Mouse (Mus musculus): ENCODE measurements around the gene Rhbdl2. TPM values are rescaled to one million over a fixed set of nuclear protein-coding genes. Genes with fewer than 3 reads are reported as not detected.
A peak's percentile ranks its signal among the peaks of the same experiment; 100 is the strongest.

Gene Rhbdl2
- total RNA-seq (2021): 1.7 and 2.0 TPM in 2 replicates
- long read RNA-seq, experiment 1, partial matches to known transcripts: 0 of 4 reads
- long read RNA-seq, experiment 1, other reads (novel, unspliced or antisense): 1 of 4 reads
- long read RNA-seq, experiment 2, partial matches to known transcripts: 1 of 1 reads
- long read RNA-seq, experiment 2, other reads (novel, unspliced or antisense): 0 of 1 reads

DNA sequence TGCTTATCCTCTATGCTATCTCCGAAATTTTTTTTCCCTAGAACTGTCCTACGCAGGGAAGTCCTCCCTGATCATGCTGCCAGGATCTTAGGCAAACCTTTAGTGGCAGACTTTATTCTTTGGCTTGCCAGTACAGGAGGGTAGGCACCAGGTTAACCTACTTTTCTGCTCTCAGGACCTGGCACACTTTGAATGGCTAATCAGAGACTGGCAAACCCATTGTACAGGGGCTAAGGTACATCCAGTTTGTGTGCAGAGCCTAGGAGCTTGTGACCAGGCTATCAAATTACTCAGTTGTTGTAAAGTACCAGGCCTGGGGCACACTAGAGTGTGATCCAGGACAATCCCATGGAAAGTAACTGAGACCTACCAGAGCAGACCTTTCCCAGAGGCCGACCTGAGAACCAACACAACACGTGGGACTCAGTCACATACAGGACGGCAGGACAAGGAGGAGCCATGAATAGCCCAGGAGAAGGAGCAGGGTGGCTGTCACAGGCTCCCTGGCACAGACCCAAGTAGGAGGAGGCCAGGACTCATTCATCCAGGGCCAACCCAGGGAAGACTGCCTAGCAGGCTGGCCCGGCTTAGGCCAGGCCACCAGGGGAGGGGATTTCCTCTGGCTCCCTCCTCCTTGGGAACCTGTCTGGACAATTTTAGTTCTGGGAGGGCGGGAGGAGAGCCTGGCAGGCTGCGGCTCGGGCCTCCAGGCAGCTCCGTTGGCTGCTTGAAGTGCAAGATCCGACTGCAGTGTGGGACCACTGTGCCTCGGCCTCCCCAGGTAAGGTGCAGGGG lies at the start of gene Rhbdl2:
Rhbdl2 (plus strand) TSS at position 684 of the 795 bp plus-strand sequence.
- peak; percentile 93 for DNase-seq

DNA sequence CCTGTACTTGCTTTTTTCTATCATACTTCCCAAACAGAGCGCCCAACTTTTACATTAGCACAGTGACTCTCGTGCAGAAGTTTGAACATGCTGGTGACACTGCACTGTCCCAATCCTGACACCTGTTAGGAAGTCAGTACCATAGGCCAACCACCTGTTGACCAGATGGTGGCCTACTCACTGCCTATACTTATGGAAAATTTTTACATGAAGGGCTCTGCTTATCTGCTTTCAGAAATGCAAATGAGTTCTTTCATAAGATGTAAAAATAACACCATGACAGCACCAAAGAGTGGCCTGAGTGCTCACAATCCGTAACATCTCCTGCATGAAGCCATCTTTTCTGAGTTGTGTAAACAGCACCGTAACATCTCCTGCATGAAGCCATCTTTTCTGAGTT lies 49.0 kb upstream of the Rhbdl2 start:
- DNase-seq: no peak

DNA sequence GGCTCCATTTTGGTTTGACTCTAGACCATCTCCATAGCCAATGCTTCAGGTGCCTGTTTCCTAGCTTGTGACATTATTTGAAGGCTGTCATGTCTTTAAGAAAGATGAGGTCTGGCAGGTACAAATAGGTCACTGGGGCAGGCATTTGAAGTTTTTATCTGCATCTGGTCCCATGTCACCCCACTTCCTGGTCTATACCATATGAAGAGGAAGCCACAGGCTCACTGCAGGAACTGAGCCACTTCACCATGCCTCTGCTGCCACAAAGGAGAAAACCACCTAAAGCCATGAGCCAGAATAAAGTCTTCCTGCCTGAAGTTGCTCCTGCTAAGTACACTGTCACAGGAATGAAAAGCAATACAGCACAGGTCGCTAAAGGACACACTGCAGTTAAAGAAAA lies 44.8 kb upstream of the Rhbdl2 start:
- DNase-seq: no peak

DNA sequence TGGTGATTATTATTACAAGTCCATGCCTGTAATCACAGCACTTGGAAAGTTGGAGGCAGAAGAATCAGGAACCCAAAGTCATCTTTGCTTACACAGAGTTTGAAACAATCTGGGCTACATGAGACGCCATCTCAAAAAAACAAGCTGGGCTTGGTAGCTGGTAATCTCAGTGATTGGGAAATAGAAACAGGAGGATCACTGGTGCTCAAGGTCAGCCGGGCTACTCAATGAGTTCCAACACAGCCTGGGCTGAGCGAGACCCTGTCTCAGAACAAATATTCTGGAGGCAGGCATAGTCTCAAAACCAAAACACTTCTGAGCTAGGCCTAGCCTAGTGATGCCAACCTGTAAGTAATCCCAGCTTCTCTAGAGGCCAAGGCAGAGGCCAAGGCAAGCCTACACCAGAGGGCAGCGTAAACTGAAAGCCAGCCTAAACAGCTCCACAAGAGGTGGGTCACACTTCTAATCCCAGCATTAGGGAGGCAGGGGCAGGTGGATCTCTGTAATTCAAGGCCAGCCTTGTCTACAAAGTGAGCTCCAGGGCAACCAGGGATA lies 42.4 kb upstream of the Rhbdl2 start:
- peak; percentile 37 for DNase-seq

DNA sequence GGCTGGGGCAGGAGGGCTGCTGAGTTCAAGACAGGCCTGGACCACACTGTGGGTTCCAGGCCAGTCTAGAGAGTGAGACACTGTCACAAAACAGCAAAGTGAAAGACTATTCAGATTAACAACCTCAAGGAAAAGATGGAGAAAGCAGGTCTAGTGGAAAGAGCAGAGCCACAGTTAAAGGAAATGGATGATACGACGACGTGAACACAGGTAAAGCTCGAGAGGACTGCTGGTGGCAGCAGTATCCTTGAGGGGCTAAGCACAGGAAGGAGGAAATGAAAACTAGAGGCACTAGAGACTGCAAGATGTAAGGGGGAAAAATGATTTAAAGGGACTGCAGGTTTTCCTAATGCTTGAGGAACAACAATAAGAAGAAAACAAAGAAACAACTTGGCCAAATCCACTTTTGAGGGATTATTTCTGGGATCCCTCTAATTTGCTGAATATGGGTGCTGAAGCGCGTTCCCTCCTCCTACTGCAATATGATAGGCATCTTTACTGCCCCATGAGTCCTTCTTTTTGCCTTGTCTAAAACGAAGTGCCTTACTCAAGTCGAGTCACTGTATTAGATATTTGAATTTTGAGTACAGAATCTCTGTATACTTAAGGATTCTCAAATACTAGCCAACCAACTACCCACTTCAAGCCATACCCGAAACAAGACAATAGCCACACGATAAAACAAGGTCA lies 38.8 kb upstream of the Rhbdl2 start:
- no peak for DNase-seq

DNA sequence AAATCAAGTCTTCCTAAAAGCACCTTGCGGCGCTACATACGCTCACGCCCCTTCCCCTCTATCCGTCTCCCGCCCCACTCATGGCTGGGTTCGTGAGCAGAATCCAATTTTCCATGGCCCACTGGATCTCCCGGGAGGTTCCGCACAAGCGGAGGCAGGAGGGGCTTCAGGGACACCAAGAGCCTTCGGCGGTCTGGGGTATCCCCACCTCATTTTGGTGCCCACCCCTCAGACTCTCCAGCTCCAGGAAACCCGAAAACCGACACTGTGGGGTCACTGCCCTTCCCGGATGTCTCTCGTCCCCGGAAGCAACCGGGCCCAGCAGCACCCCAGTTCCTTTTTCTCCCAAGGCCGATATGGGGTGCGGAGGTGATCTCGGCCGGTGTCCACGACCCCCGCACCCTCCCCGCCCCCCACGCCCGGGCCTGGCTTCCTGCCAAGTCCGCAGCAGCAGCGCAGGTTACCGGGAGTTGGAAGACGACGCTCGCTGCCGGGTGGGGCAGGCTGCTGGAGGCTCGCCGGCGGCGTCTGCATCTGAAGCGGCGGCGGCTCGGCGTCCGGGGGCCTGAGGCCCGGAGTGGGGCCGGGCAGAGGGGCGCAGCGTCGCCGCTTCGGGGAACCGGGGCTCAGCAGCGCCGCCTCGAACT lies 38.1 kb upstream of the Rhbdl2 start:
- DNase-seq: peak; percentile 62

DNA sequence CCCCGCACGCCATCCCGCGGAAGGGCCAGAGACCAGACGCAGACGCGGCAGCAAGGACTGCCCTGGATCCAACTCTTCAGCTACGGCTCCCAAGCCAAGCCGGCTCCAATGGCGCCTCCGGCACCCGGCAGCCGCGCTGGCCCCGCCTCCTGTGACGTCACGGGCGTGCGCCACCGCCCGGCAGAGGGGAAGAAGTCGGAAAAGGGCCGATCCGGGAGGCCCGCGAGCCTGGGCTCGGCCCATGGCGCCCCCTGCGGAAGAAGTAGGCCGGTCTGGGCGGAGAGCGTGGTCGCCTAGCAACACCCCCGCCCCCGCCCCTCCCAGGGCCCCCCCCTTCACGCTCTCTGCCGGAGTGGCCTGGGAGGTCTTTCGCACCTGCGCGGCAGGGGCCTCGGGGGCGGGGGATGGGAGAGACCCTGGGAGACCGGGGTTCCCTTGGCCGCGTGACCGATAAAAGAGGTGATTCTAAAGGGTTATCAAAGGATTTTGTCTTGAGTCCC lies 37.5 kb upstream of the Rhbdl2 start, which contains the start of gene Akirin1:
Akirin1 (minus strand) TSS at position 194 of the 500 bp plus-strand sequence.
- DNase-seq: peak; percentile 99

DNA sequence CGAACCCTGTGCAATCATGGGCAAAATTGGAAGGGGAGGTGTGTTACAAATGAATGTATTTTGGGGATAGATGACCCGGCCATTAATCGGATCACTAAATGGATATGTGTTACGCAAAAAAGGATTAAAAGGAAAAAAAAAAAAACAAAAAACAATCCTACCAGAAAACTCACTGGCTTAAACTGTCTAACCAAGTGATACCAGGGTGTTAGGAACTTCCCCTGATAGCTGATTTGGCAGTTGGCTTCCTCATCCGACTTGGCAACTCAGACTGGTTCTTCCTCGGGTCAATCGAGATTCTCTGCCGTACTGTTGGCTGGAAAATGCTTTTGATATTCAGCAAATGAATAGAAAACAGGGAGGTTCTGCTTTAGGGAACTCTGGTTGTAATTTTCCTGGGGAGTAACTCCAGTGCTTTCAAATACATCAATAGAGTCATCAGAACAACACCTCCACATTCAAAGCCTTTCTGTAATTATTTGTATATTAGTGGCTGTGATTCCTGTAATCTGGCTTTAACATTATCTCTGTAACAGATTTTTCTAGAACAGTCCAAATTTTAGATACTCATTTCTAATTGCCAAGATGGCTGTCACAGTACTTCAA lies 36.9 kb upstream of the Rhbdl2 start:
- peak; percentile 47 for DNase-seq

DNA sequence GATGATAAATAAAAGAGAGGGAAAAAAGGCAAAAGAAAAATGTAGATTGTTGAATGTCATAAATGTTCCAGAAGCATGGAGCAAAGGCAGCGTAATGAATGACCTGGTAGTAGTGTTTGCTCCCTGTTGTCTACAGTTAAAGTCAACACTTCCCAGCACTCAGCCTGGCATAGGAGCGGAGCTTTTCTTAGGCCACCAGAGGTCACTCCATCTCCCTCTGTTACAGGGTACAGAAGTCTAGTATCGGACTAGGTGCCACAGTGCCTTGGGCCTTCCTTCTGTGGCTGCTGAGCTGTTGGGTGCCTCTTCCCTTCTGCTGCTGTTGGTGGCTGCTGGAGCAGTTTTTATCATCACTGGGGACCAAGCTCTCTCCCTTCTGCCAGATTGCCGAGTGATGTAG lies 29.4 kb upstream of the Rhbdl2 start:
- peak; percentile 48 for DNase-seq

DNA sequence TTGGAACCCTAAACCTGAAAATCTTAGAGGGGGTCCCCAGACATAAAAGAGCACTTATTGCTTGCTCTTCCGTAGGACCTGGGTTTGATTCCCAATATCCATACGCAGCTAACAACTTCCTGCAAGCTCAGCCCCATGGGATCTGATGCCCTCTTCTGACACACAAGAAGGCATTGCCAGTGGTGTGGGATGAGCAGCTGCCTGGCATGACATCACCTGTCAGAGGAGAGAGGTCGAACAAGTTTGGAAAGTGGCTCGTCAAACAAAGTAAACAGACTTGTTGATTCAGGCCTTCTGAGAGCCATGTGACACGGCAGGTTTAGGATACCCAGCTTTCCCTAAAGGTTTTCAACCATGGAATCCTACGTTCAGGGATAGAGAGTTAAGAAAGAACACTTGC lies 22.6 kb upstream of the Rhbdl2 start:
- no peak for DNase-seq

DNA sequence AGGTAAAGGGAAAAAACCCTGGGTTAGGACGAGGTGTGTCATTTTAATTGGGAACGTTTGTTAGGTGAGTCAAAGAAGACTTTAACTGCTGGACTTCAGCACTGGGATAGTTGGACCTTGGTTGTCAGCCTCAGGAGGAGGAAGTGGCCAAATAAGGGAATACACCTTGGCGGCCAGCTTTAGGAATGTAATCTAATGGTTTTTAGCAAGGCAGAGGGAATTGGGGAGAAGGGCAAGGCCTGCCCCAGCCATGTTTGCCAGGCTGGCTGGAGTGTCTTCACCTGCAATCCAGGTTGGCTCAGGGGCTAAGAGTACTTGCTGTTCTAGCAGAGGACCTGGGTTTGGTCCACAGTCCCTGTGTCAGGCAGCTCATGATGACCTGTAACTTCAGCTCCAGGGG lies 19.9 kb upstream of the Rhbdl2 start:
- no peak for DNase-seq

DNA sequence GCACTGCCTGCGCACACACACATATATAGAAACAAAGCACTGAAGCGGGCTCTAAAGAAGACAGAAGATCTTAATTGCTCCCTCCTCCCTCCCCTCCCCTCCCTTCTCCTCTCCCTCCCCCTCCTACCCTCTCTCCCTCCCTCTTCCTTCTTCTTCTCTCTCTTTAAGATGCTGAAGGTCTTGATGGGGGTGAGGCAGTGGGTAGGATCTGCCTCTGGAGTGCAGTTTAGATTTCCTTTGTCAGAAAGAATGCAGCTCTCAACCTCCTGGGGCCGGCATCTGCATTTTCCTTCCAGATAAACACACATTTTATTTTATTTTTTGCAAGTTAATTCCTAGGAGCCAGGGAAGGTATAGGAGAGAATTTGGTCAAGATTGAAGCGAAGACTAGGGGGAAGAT lies 19.4 kb upstream of the Rhbdl2 start:
- DNase-seq: no peak

DNA sequence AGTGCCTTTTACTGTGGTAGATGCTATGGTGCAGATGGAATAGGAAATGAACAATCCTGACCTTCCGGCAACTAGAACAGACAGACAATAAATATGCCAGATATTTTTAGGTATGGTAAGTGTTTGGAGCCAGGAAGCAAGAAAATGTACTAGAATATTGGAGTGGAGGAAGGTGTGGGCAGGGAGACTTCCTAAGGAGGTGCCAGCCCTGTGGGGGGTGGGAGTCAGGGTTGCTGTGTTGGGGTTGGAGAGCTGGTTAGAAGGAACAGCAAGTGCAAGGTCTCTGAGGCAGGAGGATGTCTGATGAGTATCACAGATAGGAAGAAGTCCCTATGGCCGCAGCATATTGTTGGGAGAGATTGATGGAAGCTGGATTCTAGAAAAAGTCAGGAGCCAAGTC lies 5.0 kb downstream of the Rhbdl2 start:
- peak; percentile 24 for DNase-seq

DNA sequence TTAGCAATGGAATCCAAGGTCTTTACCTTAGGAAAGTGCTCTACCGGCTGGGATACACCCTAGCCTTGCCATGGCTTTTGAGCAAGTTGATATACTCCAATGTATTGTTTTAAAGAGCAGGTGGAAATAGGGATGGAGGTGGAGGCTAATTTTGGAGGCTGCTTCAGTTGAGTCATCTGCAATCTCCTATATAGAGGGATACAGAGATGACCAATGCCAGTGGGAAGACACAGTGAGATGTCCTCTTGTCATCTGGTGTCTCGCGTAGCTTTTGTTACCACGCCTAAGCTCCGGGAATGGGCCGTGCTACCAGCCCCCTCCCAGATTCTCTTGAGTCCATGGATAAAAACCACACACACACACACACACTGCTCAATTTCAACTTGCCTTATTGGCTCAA lies 5.5 kb downstream of the Rhbdl2 start:
- DNase-seq: no peak

DNA sequence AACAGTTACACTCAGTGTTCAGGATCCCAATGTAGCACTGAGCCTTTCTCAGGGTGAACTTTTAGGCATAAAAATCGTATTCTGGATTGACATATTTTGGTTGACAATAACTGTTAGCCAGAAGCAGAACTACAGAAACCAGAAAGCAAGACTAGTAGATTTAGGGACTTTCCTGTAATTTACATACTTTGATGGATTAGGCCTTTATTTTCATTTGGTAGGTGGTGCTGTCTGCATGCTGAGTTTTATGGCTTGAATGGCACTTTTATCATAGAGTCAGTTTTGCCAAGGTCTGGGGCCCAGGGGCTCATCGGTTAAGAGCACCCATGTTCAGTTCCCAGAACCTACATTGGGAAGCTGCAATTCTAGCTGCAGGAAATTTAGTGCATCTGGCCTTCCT lies 7.4 kb downstream of the Rhbdl2 start:
- DNase-seq: no peak

DNA sequence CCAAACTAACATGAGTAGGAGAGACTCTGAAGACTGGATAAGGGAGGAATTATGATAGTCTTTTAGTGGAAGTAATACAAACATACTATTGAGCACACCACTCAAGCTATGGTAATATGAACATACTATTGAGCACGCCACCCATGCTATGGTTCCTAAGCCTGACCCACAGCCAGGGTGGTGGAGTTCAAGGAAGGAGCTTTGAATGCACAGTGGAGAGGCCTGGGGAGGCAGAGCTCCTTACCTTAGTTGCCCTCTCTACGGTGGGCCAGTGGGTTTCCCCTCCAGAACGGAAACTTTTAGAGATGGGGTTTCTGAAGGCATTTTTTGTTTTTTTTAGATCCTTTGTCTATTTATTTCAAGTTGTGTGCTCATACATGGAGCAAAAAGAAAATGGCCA lies 9.7 kb downstream of the Rhbdl2 start:
- DNase-seq: no peak

DNA sequence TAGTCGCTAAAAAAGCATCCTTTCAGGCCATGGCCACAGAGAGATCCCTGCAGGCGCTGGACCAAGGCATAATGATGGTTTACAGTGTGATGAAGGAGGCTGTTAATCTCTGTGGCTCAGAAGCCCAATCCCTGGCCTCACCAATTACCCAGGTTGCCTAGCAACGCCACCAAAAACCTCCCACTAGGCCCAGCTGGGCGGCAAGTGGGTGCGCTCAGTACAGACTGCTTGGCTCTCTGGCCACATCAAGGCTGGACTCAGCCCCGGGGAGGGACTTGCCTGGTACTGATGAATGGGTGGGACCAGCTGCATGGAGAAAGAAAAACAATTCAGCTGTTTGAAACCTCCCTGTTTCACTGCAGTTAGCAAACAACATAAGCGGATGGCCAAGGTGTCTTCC lies 10.2 kb downstream of the Rhbdl2 start:
- peak; percentile 8 for DNase-seq

DNA sequence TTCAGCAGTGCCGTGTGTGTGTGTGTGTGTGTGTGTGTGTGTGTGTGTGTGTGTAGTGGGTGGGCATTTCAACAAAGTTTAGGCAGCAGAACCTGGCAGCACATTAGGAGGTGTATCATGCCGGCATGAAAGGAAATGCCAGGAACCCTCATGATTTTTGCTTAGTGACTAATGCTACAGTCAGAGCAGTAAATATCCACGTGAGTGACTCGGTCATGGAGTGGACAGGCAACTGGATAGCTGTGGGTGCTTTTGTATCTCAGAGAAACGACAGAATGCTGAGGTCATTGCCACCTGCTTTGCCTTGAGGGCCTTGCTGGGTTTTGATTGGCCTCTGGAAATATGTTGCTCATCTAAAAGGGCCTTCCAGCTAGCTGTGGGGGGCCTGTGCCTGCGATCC lies 16.0 kb downstream of the Rhbdl2 start:
- DNase-seq: peak; percentile 58

DNA sequence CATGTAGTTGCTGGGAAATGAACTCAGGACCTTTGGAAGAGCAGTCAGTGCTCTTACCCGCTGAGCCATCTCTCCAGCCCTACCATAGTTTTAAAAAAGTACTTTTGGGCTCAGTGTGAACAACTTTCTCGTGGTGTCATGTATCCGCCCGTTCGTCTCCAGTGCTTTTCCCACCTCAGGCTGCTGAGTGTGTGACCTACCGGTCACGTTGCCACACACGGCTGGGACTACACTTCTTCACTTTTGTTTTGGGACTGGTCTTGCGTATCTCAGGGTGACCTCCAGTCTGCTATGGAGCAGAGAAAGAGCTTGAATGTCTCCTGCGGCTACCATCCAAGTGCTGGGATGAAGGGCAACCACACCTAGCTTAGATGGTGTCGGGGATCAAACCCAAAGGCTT lies 20.6 kb downstream of the Rhbdl2 start:
- DNase-seq: no peak

DNA sequence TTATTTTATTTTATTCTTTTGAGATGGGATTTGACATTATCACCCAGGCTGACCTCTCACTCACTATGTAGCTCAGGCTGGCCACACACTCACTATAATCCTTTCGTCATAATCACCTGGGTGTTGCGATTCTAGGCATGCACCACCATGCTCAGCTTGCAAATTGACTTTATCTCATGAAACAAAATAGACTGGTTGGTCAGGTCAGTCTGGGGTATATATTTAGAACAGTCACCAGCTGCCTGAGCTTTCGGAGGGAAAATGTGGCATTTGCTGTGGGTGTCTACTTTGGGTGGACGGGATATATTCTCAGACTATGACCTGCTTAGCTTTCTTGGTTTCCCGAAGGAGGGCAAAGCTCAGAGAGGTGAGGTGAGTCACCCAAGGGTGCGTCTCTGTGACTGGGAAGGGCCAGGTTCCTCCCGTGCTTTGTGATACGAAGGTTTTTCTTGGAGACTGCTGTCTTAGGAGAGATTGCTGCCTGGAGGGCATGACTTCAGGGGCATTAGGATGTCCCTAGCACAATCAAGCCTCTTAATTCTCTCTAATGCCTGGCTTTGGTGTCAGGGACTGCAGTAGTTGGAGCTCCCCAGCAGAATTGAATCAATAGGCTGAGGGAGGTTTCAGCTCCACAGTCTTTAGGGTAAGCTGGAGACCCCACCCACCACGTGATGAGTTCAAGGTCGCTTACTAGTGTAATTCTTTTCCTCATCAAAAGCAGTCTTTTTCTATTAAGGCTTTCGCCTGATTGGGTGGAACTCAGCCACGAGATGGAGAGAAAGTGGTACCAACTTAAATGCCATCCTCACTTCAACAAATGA lies 23.0 kb downstream of the Rhbdl2 start:
- no peak for DNase-seq

DNA sequence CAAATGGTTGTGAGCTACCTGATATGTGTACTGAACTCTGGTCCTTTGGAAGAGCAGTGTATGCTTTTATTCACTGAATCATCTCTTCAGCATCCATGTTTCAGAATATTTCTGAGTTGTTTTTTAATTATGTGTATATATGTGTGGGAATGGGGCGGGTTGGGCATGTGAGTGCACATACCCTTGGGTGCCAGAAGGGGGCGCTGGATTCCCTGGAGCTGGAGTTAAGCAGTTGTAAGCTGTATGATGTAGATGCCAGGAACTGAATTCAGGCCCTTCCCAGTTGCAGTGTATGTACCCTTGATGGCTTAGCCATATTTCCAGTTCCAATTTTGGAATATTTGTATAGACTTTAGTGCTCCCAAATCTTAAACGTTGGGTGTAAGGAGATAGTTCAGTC lies 24.9 kb downstream of the Rhbdl2 start:
- DNase-seq: no peak

Measured in adrenal gland, postnatal 14 days (tissue).